Mouse (Mus musculus) left cerebral cortex, adult 11 months (tissue): ENCODE measurements around the gene Ppm1b.

Experiments used
- DNase-seq: peaks from one replicate; pipeline ENCODE4 v3.0.0; 2022; ENCODE audit warnings: low spot score

The Ppm1b gene

DNA sequence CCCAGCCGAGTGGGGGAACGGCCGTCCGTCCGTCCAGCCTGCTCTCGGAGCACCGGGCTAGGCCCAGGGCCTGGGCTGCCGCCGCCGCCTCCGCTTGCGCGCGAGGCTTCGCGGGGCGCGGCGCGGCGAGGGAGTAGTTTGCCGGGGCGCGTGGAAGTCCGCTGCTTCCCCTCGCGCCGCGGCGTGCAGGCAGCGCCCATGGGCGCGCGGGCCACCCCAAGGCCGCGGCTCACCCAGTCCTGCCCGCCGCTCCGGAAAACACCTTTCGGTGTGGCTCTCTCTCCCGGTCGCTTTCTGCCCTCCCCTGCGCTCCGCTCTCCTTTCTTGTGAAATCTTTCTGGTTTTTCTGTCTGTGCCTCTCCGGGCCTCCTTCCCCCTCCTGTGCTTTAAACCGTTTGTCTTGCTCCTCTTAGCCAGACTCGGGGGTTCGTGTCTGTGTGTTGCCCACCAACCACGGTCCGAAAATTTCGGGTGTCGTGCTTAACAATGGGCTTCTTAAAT is 1.9 kb downstream of the Ppm1b start:
- no peak for DNase-seq

DNA sequence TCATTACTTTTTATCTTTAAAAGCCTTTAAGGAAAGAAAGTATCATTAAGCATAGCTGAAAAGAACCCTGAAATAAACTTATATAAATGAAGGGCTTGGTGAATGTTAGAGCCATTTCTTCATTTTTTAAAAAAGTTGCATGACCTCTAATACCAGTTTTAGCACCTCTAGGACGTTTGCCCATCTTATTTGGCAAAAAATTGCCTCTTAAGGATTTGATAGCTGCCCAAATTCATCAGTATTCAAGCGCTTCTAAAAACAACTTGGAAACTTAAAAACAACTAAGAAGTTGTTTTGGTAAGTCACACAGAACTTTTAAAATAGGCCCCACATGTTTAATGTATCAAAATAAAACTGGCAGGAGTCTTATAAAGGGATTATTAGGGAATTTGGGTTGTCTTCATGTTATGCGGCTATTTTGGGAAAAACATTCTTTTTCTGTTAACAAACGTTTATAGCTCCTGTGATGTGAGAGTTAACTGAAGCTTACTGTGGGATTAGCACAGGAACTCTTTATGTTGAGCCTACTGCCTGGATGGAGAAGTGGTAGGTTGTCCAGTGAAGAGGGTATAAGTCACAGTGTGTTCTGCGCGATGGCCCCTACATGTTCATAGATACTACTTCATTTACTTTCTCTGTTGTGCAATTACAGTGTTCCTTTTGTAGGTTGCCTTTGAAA is 2.6 kb downstream of the Ppm1b start:
- DNase-seq: no peak

DNA sequence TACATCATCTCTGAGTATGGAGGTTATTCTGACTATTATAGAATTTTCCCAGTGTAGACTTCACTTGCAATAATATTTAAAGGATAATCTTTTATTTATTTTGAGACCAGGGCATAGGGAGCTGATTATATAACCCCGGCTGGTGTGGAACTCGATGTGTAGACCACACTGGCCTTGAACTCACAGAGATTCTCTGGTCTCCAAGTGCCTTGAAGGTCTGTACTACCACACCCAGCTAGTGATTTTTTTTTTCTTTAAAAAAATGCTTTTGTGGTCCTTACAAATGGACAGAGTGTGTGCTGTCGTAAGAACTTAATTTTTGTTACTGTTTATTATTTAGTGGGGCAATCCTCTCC is 3.1 kb downstream of the Ppm1b start:
- no peak for DNase-seq

DNA sequence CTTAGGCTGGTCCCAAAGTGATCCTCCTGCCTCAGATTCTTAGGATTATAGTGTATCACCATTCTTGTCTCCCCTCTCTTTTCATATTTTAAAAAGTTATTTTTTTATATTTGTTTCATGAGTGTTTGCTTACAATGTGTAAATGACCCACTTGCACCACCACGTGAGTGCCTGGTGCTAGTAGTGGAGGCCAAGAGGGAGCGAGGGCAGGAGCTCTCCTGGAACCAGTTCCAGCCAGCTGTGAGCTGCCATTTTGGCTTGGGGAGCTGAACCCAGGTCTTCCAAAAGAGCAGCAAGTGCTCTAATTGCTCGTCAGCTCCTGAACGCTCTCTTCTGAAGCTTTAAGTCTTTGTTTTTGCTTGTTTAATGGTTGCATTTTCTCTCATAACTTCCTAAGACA is 3.6 kb downstream of the Ppm1b start:
- DNase-seq: no peak

DNA sequence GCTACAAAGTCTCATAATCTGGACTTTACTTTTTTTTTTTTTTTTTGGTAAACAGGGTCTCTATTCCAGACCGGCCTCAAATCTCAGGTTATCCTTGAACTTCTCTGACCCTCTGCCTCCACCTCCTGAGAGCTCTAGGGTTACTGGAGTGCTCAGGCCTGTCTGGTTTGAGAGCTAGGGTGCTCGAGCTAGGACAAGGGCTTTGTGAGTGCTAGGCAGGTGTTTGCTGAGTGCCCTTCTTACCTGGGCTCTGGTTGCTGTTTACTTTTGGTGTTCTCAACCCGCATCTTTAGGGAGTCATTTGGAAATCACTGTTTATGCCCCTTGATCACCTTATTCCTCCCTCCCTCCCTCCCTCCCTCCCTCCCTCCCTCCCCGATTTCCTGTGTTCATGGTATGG is 5.5 kb downstream of the Ppm1b start:
- DNase-seq: no peak

DNA sequence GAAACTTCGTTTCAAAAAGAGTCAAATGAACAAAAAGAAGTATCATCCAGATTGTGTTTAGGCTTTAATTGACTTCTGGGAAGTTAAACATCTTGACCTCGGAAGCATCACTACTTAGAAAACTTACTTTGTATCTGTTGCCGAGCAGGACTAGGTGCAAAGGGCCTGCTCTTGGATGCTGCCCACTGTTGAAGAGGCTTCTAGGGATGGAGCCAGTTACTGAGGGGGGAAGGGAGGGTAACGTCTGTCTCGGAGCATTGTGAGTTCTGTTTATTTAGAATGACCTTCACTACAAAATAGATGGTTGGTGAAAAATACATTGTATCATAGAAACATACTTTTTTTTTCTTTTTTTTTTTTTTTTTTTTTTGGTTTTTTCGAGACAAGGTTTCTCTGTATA is 7.1 kb downstream of the Ppm1b start:
- DNase-seq: no peak

DNA sequence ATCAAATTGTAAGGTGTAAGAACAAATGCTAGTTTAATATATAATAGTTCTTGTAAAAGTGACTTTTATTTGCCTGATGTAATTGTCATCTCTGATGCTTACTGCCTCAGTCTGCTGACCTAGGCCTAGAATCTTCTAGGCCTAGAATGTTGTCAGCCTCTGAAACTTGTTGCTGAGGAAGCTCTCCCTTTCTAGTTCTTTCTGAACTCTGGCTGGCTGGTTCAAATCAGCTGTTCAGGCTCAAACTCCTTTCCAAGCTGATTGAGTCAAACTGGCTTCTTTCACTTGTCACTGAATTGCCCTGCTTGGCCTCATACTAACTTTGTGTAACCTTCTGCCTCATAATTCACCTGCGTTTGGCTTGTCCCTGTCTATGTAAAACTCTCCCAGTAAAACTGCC is 9.7 kb downstream of the Ppm1b start:
- no peak for DNase-seq

DNA sequence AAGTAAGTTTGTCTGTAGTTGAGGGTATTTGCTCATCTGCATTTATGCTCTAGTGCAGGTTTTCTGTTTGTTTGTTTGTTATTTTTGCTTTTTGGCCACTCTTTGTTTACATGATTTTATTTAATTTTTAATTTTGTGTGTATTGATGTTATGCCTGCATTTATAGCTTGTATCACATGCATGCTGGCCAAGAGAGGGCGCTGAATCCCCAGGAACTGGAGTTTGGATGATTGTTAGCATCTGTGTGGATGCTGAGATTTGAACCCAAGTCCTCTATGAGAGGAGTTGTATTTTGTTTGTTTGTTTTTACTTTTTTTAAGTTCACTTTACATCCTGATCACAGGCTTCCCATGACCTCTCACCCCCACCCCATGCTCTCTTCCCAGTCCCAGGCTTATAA is 10.5 kb downstream of the Ppm1b start:
- no peak for DNase-seq

DNA sequence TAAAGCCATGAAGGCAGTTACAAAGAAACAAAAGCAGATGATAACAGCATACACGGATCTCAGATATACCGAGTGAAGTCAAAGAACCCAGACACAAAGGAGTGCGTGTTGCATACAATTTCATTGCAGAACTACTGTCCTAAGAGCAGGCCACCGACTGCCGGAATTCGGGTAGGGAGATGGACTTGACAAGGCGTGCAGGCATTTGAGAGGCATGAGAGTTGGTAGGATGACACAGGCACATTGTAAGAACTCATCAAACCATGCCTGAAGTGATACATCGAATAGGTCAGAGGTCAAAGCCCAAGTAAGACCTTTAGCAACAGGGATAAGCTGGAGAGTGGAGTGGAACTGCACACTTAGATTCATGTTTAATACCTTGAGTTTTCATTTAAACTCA is 13.4 kb downstream of the Ppm1b start:
- no peak for DNase-seq

DNA sequence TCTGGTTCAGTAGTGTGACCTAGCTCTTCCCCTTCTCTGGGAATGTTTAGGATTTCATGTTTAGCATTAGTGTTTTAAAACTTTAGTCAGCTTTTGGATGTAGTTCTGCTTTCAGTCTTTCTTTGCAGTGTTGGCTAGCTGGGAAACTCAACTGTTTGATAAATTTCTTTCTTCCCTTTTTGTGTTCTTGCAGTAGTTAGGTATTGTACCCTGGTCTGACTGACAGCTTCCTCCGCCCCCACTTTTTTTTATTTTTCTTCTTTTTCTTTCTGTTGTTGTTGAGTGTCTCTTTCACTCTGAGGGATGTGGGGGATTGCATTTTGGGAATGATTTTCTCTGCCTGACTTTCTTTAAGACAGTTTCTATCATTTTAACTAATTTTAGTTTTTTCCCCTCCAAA is 25.2 kb downstream of the Ppm1b start:
- no peak for DNase-seq

DNA sequence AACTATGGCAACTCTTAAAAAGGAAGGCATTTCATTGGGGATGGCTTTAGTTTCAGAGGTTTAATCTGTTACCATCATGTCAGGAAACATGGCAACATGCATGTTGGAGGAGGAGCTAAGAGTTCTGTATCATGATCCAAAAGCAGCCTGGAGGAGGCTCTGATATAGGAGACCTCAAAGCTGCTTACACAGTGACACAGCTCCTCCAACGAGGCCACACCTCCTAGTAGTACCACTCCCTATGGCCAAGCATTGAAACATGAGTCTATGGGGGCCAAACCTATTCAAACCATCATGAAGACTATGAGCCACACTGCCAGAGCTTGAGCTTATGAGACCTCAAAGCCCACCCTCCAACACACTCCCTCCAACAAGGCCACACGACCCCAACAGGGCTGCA is 26.2 kb downstream of the Ppm1b start:
- no peak for DNase-seq

DNA sequence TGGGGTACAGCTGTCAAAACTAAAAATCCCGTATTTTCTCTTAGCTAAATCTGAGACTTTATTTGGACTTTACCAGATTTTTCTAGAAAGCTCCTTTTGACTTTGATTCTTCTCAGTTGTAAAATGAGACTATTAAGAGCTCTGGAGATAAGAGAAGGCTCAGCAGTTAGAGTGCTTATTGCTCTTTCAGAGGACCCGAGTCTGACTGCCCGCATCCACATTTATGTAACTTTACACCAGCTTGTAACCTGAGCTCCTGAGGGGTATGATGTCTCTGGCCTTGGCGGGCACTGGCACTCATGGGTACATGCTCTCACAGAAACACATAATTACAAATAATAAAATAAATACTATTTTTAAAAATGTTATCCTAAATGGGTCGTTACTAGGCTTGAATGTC is 29.8 kb downstream of the Ppm1b start:
- no peak for DNase-seq

DNA sequence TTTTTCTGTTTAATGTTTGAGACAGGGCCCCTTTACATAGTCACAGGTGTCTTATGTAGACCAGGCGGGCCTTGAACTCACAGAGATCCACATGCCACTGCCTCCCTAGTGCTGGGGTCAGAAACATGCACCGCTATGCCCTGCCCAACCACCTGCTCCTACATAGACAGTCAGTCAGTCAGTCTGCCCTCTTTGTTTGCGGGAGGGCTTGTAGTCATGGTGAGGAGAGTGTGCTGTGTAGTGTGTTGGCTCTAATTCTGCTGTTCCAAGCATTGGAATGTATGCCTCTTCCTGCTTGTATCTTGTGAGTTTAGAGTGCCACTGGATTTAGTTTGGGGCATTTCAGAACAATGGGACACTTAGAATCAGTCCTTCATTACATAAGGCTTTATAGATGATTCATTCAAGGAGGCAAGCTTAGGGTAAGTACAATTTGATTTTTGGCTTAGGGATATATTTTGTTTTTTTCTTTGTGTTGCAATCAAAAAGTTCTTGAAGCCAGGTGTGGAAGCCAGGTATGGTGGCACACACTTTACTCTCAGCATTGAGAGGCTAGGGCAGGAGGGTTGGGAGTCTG is 31.4 kb downstream of the Ppm1b start:
- DNase-seq: no peak

DNA sequence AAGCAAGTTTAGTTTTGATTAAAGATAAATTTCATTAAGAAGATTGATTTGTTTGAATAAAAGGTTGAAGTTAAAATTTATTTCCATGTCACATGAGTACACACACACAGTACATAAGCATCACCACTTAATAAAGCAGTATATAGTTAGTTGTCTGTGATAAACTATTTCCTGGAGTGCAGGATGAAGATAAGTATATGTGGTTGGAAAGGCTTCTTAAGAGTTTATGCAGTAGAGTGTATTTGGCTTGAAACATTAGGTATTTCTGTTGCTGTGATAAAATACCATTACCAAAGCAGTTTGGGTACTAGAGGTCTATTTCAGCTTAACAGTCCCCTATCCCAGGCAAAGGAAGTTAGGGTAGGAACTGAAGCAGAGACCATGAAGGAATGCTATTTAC is 32.0 kb downstream of the Ppm1b start:
- DNase-seq: no peak

DNA sequence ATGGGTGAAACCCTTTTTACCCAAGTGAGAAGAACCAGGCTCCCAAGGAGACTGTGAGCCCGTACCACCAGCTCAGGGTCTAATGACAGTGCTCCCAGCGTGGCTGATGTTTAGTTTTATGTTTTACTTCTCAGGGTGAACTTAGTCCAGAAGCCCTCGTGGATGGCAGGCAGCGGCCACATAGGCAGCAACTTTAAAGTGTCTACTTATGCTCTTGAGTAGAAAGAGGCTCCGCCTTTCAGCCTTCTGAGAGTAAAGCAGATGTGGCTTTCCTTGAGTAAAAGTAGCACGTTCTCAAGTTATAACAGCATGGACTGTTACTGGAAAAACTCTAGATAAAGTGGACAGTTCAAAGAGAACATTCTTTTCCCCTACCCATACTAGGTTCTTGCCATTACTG is 39.3 kb downstream of the Ppm1b start:
- no peak for DNase-seq

DNA sequence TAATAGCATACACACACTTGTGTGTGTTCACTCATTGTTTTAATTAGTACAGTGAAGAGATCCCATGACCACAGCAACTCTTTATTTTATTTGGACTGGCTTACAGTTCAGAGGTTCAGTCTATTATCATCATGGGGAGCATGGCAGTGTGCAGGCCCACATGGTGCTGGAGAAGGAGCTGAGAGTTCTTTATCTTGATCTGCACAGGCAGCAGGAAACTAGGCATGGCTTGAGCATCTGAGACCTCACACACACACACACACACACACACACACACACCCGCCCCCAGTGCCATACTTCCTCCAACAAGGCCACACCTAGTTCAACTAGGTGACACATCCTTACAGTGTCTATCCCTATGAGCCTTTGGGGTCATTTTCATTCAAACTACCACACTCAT is 41.1 kb downstream of the Ppm1b start:
- no peak for DNase-seq

DNA sequence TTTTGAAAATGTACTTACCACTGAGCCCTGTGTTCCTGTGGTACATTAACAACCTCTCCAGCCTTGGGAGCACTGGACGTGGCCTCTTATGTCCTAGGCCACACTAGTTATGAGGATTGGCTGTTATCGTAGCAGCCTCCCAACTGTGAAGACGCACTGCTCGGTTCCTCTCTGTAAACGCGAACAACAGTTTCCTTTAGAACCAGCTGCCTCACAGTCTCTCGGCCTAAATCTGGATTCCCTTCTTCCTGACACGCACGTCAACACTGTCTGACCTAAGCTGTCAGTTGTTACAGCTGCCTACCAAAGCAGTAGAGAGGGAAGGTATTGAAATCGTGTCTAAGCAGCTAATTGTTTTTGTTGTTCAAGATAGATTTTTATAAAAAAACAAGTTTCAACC is 43.1 kb downstream of the Ppm1b start:
- DNase-seq: no peak

DNA sequence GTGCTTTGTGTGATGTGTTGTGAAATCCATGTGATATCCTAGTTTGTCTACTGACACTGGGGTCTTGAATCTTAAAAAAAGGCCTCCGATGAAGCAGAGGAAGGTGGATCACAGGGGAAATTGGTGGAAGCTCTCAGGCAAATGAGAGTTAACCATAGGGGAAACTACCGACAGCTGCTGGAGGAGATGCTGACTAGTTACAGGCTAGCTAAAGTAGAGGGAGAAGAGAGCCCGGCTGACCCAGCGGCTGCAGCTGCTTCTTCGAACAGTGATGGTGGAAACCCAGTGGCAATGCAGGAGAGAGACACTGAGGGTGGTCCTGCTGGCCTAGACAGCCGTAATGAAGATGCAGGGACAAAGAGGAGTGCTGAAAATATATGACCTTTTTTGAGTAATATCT is 56.9 kb downstream of the Ppm1b start:
- DNase-seq: no peak

DNA sequence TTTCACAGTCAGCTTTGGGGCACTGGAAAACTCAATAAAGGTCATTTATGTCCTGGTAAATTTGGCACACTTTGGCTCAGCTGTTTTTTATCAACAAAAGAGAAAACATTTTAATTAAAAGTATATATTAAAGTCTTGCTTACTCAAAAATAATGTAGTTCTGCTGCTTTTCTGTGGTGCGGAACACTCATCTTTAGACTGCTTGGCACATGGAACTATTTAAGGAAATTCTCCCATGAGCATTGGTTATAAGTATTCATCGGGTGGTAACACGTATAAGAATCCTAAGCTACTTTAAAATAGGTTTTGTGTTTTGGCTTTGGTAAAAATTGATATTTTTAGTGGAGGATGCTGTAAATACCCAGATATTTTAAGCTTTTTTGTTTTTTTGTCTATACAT is 58.1 kb downstream of the Ppm1b start:
- no peak for DNase-seq

DNA sequence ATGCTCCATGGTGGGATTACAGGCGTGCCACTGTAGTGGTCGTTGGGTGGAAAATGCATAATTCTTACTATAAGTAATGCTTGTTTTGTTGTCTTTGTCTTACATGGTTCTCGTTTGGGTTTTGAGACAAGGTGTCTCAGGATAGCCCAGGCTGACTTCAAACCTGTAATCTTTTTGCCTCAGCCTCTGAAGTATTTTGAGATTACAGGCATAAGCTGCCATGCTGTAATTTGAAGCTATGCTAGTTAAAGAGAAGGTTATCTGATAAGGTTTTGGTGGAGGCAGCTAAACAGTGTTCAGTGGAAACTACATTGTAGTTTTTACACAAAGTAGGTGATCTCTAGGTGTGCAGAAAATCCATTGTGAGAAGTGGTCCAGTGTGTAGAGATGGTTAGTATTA is 61.8 kb downstream of the Ppm1b start:
- DNase-seq: no peak

DNA sequence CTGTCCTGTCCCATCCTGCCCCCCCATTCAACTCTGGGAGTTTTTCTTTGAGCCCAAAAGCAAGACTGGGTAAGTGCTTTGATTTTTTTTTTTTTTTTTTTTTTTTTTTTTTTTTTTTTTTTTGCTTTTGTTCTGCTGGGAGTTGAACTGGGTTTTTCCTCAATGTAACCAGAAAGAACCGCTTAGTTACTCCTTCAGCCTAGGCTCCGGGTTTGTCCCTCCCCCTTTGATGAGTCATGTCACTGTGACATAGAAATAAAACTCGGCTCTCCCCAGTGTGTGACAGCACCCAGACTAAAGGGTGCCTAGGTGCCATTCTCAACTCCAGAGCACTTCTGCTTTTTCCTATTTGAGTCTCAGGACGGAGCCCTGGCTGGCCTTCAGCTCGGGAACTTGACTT is 62.3 kb downstream of the Ppm1b start:
- DNase-seq: no peak

DNA sequence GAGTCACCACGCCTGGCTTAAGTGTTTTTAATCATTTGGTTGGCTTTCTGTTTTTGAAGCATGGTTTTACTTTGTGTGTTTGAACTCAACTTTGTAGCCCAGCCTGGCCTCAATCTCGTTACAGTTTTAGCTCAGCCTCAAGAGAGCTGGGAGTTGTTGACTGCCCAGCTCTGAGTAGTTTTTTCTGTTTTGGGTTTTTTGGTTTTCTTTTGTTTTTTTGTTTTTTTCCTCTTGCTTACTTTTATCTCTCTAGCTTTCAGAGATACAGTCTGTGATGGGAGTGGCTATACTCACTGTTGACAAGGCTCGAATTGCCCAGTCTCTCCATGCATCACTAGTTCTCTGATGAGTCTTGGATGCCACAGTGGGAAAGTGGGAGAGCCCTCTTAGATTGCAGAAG is 63.8 kb downstream of the Ppm1b start:
- no peak for DNase-seq

DNA sequence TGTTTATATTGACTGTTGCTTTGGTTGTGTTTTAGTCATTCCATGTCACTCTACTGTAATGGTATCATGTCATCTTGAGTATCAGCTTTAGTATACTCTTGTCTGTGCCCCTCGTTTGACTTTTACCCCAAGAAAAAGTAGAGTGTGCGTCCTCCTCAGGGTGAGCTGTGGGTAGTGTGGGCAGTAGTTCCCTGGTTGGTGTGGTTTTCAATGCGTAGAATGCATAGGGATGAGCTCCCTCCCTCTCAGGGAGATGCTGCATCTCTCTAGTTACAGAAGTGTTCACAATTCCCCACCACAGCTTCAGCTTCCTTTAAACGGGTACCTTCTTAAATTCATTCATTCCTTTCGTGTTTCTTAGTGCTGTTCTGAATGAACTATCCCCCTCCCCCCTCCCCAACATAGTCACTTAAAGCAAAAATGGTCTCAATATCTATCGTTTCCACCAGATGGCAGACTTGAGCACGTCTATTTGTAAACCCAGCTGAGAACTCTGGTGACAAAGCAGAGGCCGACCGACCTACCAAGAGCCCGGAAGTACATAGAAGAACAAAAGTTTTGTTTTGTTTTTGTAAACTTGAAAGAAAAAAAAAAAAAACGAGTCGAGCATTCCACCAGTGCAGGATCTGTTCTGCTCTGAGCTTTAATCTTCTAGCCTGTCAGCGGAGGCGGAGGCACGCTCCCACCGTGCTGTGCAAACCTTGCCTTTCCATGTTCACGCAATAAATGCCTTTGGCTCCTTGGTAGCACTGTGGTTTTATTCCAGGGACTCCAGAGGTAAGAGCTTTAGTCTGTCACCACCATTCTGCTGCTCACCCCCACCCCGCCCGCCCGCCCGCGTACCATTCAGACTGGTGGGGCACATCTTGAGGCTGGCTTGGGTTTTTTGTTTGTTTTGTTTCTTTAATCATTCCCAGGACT is 67.0 kb downstream of the Ppm1b start:
- DNase-seq: peak; percentile 56
